In the genomic region with DNA sequence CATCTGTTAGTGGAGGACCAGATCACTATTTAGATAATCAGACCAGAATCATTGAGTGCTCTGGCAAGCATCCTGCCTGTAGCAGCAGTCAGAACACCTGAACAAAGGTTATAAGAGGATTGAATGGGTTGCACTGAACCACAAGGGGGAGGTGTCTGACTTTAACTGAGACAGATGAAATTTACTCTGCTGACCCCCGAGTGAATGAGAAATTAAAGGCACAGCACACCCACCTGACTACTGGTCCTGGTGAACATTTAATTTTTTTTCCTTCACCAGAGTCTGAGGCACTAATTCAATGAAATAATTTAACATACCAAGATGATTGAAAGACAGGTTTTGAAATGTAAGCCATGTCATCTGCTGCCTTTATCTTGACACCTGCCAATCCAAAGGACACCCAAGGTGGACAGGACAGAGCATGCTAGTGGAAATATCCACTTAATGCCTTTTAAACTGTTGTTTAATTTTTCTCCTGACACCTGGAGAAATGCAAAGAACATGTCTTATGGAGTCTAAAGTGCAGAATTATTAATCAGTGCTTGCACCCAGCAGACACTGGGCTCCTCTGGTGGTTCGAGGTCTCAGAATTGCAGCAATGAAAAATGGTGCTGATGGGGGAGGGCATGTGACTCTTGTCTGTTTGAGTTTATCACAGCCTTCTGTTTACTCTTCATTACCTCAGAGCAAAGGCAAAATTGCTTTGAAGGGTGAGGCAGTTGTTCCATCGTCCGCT, we compare ENCODE assay signal across 9 mouse cellular contexts.
DNase-seq lines count a peak whose midpoint lies in the region; ATAC-seq lines count a peak whose summit lies in the region.
"Had no signal": no experiment of that assay in that cellular context is flagged by ENCODE, and none has a peak within 500 bp of the region (broad histone marks: within the 10 kb centered on the region; RNA-seq: fewer than 3 reads in every experiment).

No protein-coding gene starts in this region.

- ATAC-seq in neural tube, embryonic 11.5 days (ENCODE audit: insufficient read depth, low FRiP score, low TSS enrichment): no peak
- ATAC-seq in neural tube, embryonic 15.5 days (ENCODE audit: low FRiP score): no peak; the same call in 1 of the 2 replicates
- ATAC-seq in forebrain, embryonic 14.5 days: peak; percentile 44

- no peaks in the 10 kb centered on the region for H3K27me3 ChIP-seq in neural tube, embryonic 11.5 days (ENCODE audit: control insufficient read depth, insufficient read depth, low read length)
- H3K27me3 ChIP-seq in neural tube, embryonic 15.5 days (replicated peaks): no peaks in the 10 kb centered on the region
- no peaks in the 10 kb centered on the region for H3K27me3 ChIP-seq in forebrain, embryonic 14.5 days (replicated peaks; ENCODE audit: control insufficient read depth, insufficient read depth, low read length)

- H3K4me2 ChIP-seq in neural tube, embryonic 11.5 days (ENCODE audit: low read depth): no peak overlapping the region
- no peak overlapping the region; the same call in 1 of the 2 replicates for H3K4me2 ChIP-seq in neural tube, embryonic 15.5 days
- H3K4me2 ChIP-seq in forebrain, embryonic 14.5 days (ENCODE audit: low read length): no peak overlapping the region

- H3K4me1 ChIP-seq in neural tube, embryonic 11.5 days (ENCODE audit: control insufficient read depth, insufficient read depth, low read length): peaks cover 4% of the 10 kb centered on the region; the same call in 1 of the 2 replicates
- H3K4me1 ChIP-seq in neural tube, embryonic 15.5 days: peaks cover 13% of the 10 kb centered on the region
- H3K4me1 ChIP-seq in forebrain, embryonic 14.5 days (ENCODE audit: control insufficient read depth, insufficient read depth, low read length): peaks cover 8% of the 10 kb centered on the region

- H3K4me3 ChIP-seq in neural tube, embryonic 11.5 days (ENCODE audit: low read depth, low read length): no peak overlapping the region
- H3K4me3 ChIP-seq in neural tube, embryonic 15.5 days (replicated peaks): no peak overlapping the region
- no peak overlapping the region for H3K4me3 ChIP-seq in forebrain, embryonic 14.5 days (ENCODE audit: low read depth, low read length)

- DNase-seq in neural tube, embryonic 11.5 days (ENCODE audit: low spot score): peak; percentile 54
- DNase-seq in forebrain, embryonic 14.5 days (ENCODE audit: low spot score): peak; percentile 84
- DNase-seq in kidney, postnatal 4 days: peak; percentile 28 to 45
- peak; percentile 8 for DNase-seq in retina, postnatal 7 days (ENCODE audit: low read depth, low spot score)
- DNase-seq in right cerebral cortex, adult 2 months (ENCODE audit: low spot score in 2 of 2): no peak
- no peak for DNase-seq in cerebellum, postnatal 36 days
- no peak for DNase-seq in heart, postnatal 36 days

- H3K9ac ChIP-seq in neural tube, embryonic 11.5 days (ENCODE audit: low read length): no peak overlapping the region
- no peak overlapping the region for H3K9ac ChIP-seq in neural tube, embryonic 15.5 days (replicated peaks)
- H3K9ac ChIP-seq in forebrain, embryonic 14.5 days (ENCODE audit: low read length): no peak overlapping the region

- H3K27ac ChIP-seq in neural tube, embryonic 11.5 days (ENCODE audit: low read depth, low read length): 0 out of 2 replicates have a peak overlapping the region, but pooled peaks have one; percentile 11
- H3K27ac ChIP-seq in neural tube, embryonic 15.5 days (replicated peaks): no peak overlapping the region
- H3K27ac ChIP-seq in forebrain, embryonic 14.5 days (ENCODE audit: low read depth, low read length): peak overlapping the region; percentile 29; the same call in 1 of the 2 replicates
- H3K27ac ChIP-seq: macrophage had no signal

- WGBS in neural tube, embryonic 11.5 days: 25% methylated on average over 4 of the region's 4 CpGs
- 15% methylated on average over 4 of the region's 4 CpGs for WGBS in neural tube, embryonic 15.5 days
- 12% methylated on average over 4 of the region's 4 CpGs for WGBS in forebrain, embryonic 14.5 days

- intact Hi-C loops in heart, postnatal 36 days (cut with DNase I): no loop called here

- H3K36me3 ChIP-seq in neural tube, embryonic 11.5 days (ENCODE audit: control insufficient read depth, insufficient read depth, low read length): no peaks in the 10 kb centered on the region
- no peaks in the 10 kb centered on the region for H3K36me3 ChIP-seq in neural tube, embryonic 15.5 days
- no peaks in the 10 kb centered on the region for H3K36me3 ChIP-seq in forebrain, embryonic 14.5 days (ENCODE audit: control insufficient read depth, insufficient read depth, low read length)

- H3K9me3 ChIP-seq in neural tube, embryonic 11.5 days (ENCODE audit: control insufficient read depth, low read length): no peaks in the 10 kb centered on the region
- no peaks in the 10 kb centered on the region for H3K9me3 ChIP-seq in neural tube, embryonic 15.5 days (replicated peaks)
- no peaks in the 10 kb centered on the region for H3K9me3 ChIP-seq in forebrain, embryonic 14.5 days (replicated peaks; ENCODE audit: control insufficient read depth, low read length)

Comparison
In these comparisons a context has a peak if more than half of its experiments do, and no peak if none do; other contexts are left out.
1. DNase-seq: peak in neural tube, embryonic 11.5 days (single experiment), forebrain, embryonic 14.5 days (single experiment), kidney, postnatal 4 days (2 of 2) and retina, postnatal 7 days (single experiment); none in right cerebral cortex, adult 2 months (0 of 2), cerebellum, postnatal 36 days (0 of 2) and heart, postnatal 36 days (0 of 2).